Mouse (Mus musculus): ENCODE data around the gene Nlrc5.
"Not testable (repeated sequence)": the region's sequence is repeated elsewhere in the genome, so short reads cannot be mapped to it uniquely, and the experiment has no call there.

Gene Nlrc5

GRCm38 (mm10) chr8:94433981-94434466, at the start of gene Nlrc5:
Nlrc5 (plus strand) TSS chr8:94434356.
- DNase-seq (ENCODE audit: low read depth, low spot score): no peak

GRCm38 (mm10) chr8:94385506-94386213, 48.5 kb upstream of the Nlrc5 start:
- no peak for DNase-seq (ENCODE audit: low read depth, low spot score)

DNA sequence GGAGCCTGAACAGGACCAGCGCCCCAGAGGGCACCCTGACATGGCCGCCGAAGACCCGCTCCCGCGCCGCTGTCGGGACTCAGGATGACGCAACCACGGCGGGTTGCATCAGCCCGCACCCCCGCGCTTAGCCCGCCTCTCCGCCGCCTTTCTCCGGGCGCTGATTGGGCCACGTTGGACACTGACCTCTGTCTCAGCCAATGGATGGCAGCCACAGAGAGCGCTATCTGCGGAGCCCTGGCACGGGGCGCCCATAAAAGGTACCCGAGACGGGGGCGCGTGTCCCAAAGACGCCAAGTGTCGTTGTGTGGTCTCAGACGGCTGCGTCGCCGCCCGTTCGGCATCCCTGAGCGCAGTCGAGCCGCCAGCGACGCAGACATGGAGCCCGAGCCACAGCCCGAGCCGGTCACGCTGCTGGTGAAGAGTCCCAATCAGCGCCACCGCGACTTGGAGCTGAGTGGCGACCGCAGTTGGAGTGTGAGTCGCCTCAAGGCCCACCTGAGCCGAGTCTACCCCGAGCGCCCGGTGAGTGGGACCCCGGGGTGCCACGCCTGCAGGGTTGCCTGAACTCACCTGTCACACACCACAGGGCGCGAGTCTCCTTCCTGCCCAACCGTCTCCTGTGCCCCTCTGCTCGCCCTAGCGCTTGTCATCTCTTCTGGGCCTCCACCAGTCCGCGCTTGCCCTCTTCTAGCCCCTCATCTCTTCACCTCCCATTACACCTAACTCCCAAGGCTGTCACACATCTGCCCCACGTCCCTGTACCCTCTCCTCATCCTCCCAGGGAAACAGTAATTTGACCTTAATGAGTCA, 47.7 kb upstream of the Nlrc5 start, which contains the start of gene Herpud1:
Gene Herpud1 (plus strand): TSS at position 225 of the 813 bp plus-strand sequence.
- peak; percentile 93 for DNase-seq (ENCODE audit: low read depth, low spot score)

GRCm38 (mm10) chr8:94387027-94387684, 47.0 kb upstream of the Nlrc5 start:
- DNase-seq (ENCODE audit: low read depth, low spot score): peak; percentile 16

GRCm38 (mm10) chr8:94387785-94388184, 46.4 kb upstream of the Nlrc5 start:
- DNase-seq (ENCODE audit: low read depth, low spot score): no peak

DNA sequence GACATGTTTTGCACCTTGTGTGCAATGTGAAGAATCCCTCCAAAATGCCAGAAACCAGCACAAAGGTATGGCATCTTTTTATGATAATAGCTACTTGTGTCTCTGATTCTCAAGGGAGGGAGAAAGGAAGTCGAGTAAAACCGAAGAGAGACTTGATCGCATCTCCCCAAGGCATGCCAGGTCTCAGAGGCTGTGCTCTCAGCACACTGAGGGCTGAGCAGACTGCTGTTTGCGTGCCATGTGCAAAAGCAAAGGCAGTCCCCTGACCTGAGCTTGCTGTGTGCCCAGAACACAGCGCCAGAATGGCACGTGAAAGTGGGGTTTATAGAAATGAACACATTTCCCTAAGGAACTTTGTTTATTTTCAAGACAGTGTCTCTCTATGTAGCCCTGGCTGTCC, 44.6 kb upstream of the Nlrc5 start:
- DNase-seq (ENCODE audit: low read depth, low spot score): no peak

GRCm38 (mm10) chr8:94390429-94390828, 43.7 kb upstream of the Nlrc5 start:
- DNase-seq (ENCODE audit: low read depth, low spot score): no peak

- no peak for DNase-seq (ENCODE audit: low read depth, low spot score)
These were observed 43.2 kb upstream of the Nlrc5 start for GRCm38 (mm10) chr8:94390910-94391309.

DNA sequence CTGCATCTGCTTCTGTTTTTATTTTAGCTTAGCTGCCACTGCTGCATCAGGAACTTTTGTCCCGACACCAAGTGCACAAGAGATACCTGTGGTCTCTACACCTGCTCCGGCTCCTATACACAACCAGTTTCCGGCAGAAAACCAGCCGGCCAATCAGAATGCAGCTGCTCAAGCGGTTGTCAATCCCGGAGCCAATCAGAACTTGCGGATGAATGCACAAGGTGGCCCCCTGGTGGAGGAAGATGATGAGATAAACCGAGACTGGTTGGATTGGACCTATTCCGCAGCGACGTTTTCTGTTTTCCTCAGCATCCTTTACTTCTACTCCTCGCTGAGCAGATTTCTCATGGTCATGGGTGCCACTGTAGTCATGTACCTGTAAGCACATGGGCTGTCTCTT, 42.0 kb upstream of the Nlrc5 start:
- no peak for DNase-seq (ENCODE audit: low read depth, low spot score)

GRCm38 (mm10) chr8:94392648-94393047, 41.5 kb upstream of the Nlrc5 start:
- no peak for DNase-seq (ENCODE audit: low read depth, low spot score)

DNA sequence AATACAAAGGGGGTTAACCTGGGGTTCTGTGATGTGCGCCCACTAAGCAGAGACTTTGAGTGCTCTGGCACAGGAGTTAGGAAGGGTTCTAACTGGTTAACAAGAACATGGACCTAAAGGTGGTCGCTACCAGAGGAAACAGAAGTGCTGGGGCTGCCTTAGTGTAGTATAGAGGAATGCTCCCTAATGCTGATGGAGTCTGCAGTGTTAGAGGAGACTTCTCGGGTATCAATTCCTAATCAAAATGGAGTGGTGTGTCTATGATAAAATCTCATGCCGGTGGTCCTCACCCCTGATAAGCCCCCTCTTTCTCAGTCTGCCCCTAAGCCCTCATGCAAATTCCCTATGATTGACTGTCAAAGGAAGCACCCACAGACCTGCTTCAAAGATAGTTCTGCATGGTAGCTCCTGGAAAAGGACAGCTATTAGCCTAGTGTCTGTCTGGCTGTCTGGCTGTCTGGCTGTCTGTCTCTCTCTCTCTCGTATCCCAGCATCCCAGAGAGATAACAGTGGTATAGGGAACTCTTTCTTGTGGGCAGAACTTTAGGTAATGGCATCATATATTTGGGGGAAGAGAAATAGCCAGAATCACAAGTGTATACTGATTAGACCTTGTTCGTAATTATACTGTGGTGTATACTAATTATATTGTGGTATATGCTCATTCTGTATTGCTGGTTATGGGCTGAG, 38.2 kb upstream of the Nlrc5 start:
- DNase-seq (ENCODE audit: low read depth, low spot score): no peak

DNA sequence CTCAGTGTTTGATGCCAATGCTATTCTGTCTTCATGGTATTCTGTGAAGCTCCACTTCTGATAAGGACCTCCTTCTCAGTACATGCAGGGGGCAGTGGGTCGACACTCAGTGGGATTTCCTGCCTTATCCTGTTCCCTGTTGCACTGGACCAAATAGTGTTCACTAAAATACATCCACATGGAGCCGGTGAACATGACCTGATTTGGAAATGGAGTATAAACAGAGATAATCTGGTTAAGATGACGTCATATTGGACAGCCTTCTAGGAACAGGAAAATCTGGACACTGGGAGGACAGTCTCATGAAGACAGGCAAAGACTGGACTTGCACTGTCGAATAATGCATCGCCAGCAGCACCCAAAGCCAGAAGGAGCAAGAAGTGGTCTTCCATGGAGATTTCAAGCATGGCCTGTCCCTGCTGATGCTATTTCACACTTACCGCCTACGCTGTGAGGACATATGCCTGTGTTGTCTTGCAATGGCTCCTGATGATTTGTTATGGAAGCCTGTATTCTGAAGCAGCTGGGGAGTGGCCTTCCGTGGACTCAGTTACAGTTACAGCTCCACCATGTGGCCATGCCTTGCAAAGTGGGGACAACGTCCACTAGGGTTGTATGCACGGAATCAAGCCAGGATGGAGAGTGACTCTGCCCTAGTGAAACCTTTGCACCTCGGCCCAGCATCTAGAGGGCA, 37.0 kb upstream of the Nlrc5 start:
- DNase-seq (ENCODE audit: low read depth, low spot score): no peak

- DNase-seq (ENCODE audit: low read depth, low spot score): no peak
These were observed 35.6 kb upstream of the Nlrc5 start for GRCm38 (mm10) chr8:94398587-94398986.

DNA sequence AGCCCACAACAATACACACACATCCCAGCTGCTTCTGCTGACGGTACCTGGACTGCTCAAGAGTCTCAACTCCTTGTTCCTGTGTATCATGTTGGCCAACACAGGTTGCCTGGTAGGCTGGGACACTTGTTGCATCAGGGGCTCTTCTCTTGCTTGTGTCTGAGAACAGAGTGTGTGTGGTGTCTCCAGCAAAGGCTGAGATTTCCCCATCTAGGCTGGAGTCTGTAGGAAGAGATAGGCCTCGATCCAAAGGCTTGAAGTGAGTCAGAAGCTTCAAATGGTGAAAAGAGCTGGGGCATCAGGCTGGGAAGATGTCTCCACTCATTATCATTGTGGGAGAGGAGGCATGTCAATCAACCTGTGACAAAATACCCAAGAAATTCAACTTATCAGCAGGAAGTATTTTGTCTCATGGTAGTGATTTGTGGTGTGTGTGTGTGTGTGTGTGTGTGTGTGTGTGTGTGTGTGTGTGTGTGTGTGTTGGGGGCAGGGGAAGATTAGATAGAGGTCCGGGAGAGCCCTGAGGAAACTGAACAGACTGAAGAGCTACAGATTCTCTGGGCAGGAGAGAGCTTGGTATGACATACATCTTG, 34.7 kb upstream of the Nlrc5 start:
- no peak for DNase-seq (ENCODE audit: low read depth, low spot score)

- not testable (repeated sequence) for DNase-seq (ENCODE audit: low read depth, low spot score)
These were observed 34.2 kb upstream of the Nlrc5 start for GRCm38 (mm10) chr8:94399957-94400356.

- DNase-seq (ENCODE audit: low read depth, low spot score): no peak
These were observed 25.6 kb upstream of the Nlrc5 start for GRCm38 (mm10) chr8:94408443-94409080.

DNA sequence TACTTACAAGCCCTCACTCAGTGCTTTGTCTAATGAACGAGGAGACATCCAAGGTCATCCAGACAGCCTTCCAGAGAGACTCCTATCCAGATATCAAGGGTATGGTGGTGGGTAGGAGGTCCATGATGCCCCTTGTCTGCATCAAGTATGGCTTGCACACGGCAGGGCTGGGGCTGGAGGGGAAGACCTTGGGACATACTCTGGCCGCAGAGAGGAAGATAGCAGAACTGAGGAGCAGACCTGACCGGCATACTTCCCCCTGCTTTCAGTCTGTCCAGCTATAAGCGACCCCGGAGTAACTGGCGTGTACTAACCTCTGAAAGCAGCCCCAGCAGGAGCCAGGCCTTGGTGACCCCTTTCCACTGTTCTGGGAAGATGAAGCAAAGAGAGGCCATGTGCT, 24.6 kb upstream of the Nlrc5 start:
- DNase-seq (ENCODE audit: low read depth, low spot score): no peak

DNA sequence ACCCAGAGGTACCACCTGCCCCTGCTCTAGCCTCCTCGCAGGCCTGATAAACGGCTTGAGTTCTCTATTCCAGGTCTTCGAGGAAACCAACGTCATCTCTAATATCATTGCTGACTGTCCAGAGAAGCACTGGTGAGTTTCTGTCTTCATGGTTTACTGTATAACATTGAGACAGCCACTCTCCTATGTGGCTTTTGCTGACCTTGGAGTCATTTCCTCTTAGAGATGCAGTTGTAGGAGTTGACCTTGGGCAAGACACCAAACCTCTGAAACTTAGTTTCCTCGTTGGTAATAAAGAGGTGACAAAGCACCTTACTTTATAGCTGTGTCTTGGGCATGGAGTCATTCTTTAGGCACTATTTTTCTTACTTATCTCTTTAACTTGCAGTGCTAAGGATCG, 21.6 kb upstream of the Nlrc5 start:
- no peak for DNase-seq (ENCODE audit: low read depth, low spot score)

DNA sequence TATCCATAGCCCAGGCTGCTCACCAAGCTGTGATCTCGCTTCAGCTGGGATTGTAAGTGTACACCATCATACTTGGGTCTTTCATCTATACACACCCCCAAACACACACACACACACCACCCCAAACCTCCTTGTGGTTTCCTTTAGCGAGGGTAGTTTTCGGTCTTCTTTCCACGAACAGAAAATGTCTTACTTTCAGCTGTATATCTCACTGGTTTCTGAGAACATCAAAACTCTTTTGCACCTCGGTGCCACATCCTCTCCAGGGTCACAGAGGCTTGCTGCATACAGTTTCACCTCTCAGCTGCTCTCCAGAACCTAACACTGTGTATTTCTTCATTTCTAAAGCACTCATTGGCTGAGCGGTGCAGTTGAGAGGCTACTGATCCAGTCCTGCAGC, 20.6 kb upstream of the Nlrc5 start:
- no peak for DNase-seq (ENCODE audit: low read depth, low spot score)

DNA sequence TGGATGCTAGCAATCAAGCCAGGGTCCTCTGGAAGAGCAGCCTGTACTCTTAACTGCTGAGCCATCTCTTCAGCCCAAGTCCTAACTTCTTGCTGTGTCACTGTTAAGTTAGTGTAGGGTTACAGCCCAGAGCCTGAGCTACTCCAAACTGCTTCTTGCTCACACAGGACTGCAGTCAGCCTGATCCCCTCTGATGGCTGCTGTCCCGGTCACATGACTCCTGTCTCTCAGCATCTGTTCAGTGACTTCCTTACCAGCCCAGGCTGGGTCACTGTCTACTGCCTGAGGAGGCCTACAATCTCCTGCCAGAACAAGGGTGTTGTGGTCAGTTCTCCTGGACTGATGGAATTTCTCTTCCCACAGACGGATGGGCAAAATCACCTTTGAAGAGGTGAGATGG, 18.9 kb upstream of the Nlrc5 start:
- no peak for DNase-seq (ENCODE audit: low read depth, low spot score)
